Mouse (Mus musculus): ENCODE results near the gene Nrap. TPM values are rescaled to one million over a fixed set of nuclear protein-coding genes. Genes with fewer than 3 reads are reported as not detected.

The Nrap gene
- polyA plus RNA-seq, 1 experiment from 2014 or later: 0.22 TPM

- H3K4me3 ChIP-seq (ENCODE audit: low read depth, low read length): no peak overlapping the region
- no peak for TF ChIP-seq CTCF (IDR thresholded peaks at IDR 0.05; ENCODE audit: low read depth)
- H3K27ac ChIP-seq (ENCODE audit: low read depth, low read length): no peak overlapping the region
- no peaks in the 10 kb centered on the region for H3K36me3 ChIP-seq (ENCODE audit: control insufficient read depth, insufficient read depth)
- H3K9ac ChIP-seq (ENCODE audit: low read depth, low read length): no peak overlapping the region
- H3K4me2 ChIP-seq (replicated peaks; ENCODE audit: low read depth): no peak overlapping the region
- H3K27me3 ChIP-seq (replicated peaks; ENCODE audit: control insufficient read depth, insufficient read depth, low read length): no peaks in the 10 kb centered on the region
- no peaks in the 10 kb centered on the region for H3K4me1 ChIP-seq (replicated peaks; ENCODE audit: control insufficient read depth, insufficient read depth, low read length)
- no peak for ATAC-seq
- 62% methylated on average over 12 of the region's 12 CpGs for WGBS
- no peaks in the 10 kb centered on the region for H3K9me3 ChIP-seq (ENCODE audit: control insufficient read depth)
Observed at GRCm38 (mm10) chr19:56336826-56337225, 53.0 kb downstream of the Nrap start.

- no peak overlapping the region for H3K9ac ChIP-seq (ENCODE audit: low read depth, low read length)
Observed at GRCm38 (mm10) chr19:56336321-56336720, 53.5 kb downstream of the Nrap start.

GRCm38 (mm10) chr19:56326243-56326855 lies 63.5 kb downstream of the Nrap start:
- Histone ChIP-seq H3K4me3 (ENCODE audit: low read depth, low read length) (no peak overlapping the region), H3K36me3 (ENCODE audit: control insufficient read depth, insufficient read depth) (no peaks in the 10 kb centered on the region), H3K27me3 (replicated peaks; ENCODE audit: control insufficient read depth, insufficient read depth, low read length) (no peaks in the 10 kb centered on the region), H3K27ac (ENCODE audit: low read depth, low read length) (no peak overlapping the region), H3K4me1 (replicated peaks; ENCODE audit: control insufficient read depth, insufficient read depth, low read length) (no peaks in the 10 kb centered on the region), H3K9me3 (ENCODE audit: control insufficient read depth) (no peaks in the 10 kb centered on the region), H3K4me2 (replicated peaks; ENCODE audit: low read depth) (no peak overlapping the region), H3K9ac (ENCODE audit: low read depth, low read length) (no peak overlapping the region)
- WGBS: 74% methylated on average over 21 of the region's 21 CpGs
- TF ChIP-seq CTCF (IDR thresholded peaks at IDR 0.05; ENCODE audit: low read depth): no peak
- ATAC-seq: no peak

More at GRCm38 (mm10) chr19:56336321-56336720, 53.5 kb downstream of the Nrap start:
- no peak for TF ChIP-seq CTCF (IDR thresholded peaks at IDR 0.05; ENCODE audit: low read depth)
- no peak for ATAC-seq
- no peak overlapping the region for H3K4me2 ChIP-seq (replicated peaks; ENCODE audit: low read depth)
- H3K4me3 ChIP-seq (ENCODE audit: low read depth, low read length): no peak overlapping the region
- no peaks in the 10 kb centered on the region for H3K27me3 ChIP-seq (replicated peaks; ENCODE audit: control insufficient read depth, insufficient read depth, low read length)
- no peaks in the 10 kb centered on the region for H3K36me3 ChIP-seq (ENCODE audit: control insufficient read depth, insufficient read depth)
- H3K9me3 ChIP-seq (ENCODE audit: control insufficient read depth): no peaks in the 10 kb centered on the region
- H3K27ac ChIP-seq (ENCODE audit: low read depth, low read length): no peak overlapping the region
- 91% methylated on average over 17 of the region's 17 CpGs for WGBS
- H3K4me1 ChIP-seq (replicated peaks; ENCODE audit: control insufficient read depth, insufficient read depth, low read length): no peaks in the 10 kb centered on the region

- TF ChIP-seq CTCF (IDR thresholded peaks at IDR 0.05; ENCODE audit: low read depth): no peak
- no peak for ATAC-seq
- 70% methylated on average over 10 of the region's 10 CpGs for WGBS
Observed at GRCm38 (mm10) chr19:56325676-56326075, 64.2 kb downstream of the Nrap start.

GRCm38 (mm10) chr19:56321303-56321920 lies 68.4 kb downstream of the Nrap start:
- Histone ChIP-seq H3K27ac (ENCODE audit: low read depth, low read length) (no peak overlapping the region), H3K36me3 (ENCODE audit: control insufficient read depth, insufficient read depth) (no peaks in the 10 kb centered on the region), H3K9me3 (ENCODE audit: control insufficient read depth) (no peaks in the 10 kb centered on the region), H3K27me3 (replicated peaks; ENCODE audit: control insufficient read depth, insufficient read depth, low read length) (no peaks in the 10 kb centered on the region), H3K4me3 (ENCODE audit: low read depth, low read length) (no peak overlapping the region), H3K9ac (ENCODE audit: low read depth, low read length) (no peak overlapping the region), H3K4me1 (replicated peaks; ENCODE audit: control insufficient read depth, insufficient read depth, low read length) (no peaks in the 10 kb centered on the region), H3K4me2 (replicated peaks; ENCODE audit: low read depth) (no peak overlapping the region)
- no peak for TF ChIP-seq CTCF (IDR thresholded peaks at IDR 0.05; ENCODE audit: low read depth)
- ATAC-seq: no peak
- WGBS: 83% methylated on average over 12 of the region's 12 CpGs

More at GRCm38 (mm10) chr19:56325676-56326075, 64.2 kb downstream of the Nrap start:
- Histone ChIP-seq H3K9ac (ENCODE audit: low read depth, low read length) (no peak overlapping the region), H3K4me3 (ENCODE audit: low read depth, low read length) (no peak overlapping the region), H3K9me3 (ENCODE audit: control insufficient read depth) (no peaks in the 10 kb centered on the region), H3K4me2 (replicated peaks; ENCODE audit: low read depth) (no peak overlapping the region), H3K27ac (ENCODE audit: low read depth, low read length) (no peak overlapping the region), H3K4me1 (replicated peaks; ENCODE audit: control insufficient read depth, insufficient read depth, low read length) (no peaks in the 10 kb centered on the region), H3K36me3 (ENCODE audit: control insufficient read depth, insufficient read depth) (no peaks in the 10 kb centered on the region), H3K27me3 (replicated peaks; ENCODE audit: control insufficient read depth, insufficient read depth, low read length) (no peaks in the 10 kb centered on the region)

- no peaks in the 10 kb centered on the region for H3K9me3 ChIP-seq (ENCODE audit: control insufficient read depth)
- WGBS: 39% methylated on average over 26 of the region's 26 CpGs
- H3K4me1 ChIP-seq (replicated peaks; ENCODE audit: control insufficient read depth, insufficient read depth, low read length): no peaks in the 10 kb centered on the region
- no peaks in the 10 kb centered on the region for H3K36me3 ChIP-seq (ENCODE audit: control insufficient read depth, insufficient read depth)
- H3K4me3 ChIP-seq (ENCODE audit: low read depth, low read length): no peak overlapping the region
- peak overlapping the region; percentile 18; the same call in 1 of the 2 replicates for H3K4me2 ChIP-seq (replicated peaks; ENCODE audit: low read depth)
- ATAC-seq: no peak
- no peaks in the 10 kb centered on the region for H3K27me3 ChIP-seq (replicated peaks; ENCODE audit: control insufficient read depth, insufficient read depth, low read length)
- no peak overlapping the region for H3K27ac ChIP-seq (ENCODE audit: low read depth, low read length)
- no peak for TF ChIP-seq CTCF (IDR thresholded peaks at IDR 0.05; ENCODE audit: low read depth)
- H3K9ac ChIP-seq (ENCODE audit: low read depth, low read length): no peak overlapping the region
Observed at GRCm38 (mm10) chr19:56320186-56320860, 69.5 kb downstream of the Nrap start.
